ENCODE assay signal across 8 mouse cellular contexts in the genomic region with DNA sequence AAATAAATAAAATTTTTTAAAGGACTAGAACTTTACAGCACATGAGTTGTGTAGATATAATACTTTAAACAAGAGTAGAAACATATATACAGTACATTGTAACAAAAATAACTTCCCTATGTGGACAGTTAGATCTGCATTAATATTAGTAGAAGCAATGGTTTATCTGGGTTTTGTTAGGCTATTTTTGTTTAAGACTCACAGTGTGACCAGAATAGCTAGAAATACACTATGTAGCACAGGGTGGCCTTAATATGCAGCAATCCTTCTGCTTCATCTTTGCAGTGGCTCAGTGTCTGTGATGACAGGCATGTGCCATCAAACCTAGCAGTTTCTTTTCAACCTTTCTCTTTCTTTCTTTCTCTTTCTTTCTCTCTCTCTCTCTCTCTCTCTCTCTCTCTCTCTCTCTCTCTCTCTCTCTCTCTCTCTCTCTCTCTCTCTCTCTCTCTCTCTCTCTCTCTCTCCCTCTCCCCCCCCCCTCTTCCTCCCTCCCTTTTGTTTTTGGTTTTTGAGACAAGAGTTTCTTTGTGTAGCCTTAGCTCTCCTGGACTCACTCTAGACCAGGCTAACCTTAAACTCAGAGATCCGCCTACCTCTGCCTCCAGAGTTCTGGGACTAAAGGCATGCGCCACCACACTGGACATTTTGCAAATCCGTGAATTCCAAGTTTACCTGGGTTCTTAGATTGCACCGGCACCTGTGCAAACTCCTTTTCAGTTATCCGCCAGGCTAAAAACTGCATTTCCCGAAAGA. TPM values are rescaled to one million over a fixed set of nuclear protein-coding genes. Genes with fewer than 3 reads are reported as not detected.
DNase-seq lines count a peak whose midpoint lies in the region; ATAC-seq and TF ChIP-seq lines count a peak whose summit lies in the region.

No protein-coding gene starts in this region.

- H3K4me3 ChIP-seq in left cerebral cortex, adult 2 months: peak overlapping the region; percentile 94
- peak overlapping the region; percentile 64 for H3K4me3 ChIP-seq in brown adipose tissue, adult 24 weeks (ENCODE audit: insufficient read depth, low read depth, low read length)
- H3K4me3 ChIP-seq in hindbrain, postnatal 0 days (ENCODE audit: low read length): peak overlapping the region; percentile 62
- peak overlapping the region; percentile 80 for H3K4me3 ChIP-seq in midbrain, postnatal 0 days (ENCODE audit: low read depth, low read length)

- no peaks in the 10 kb centered on the region for H3K4me1 ChIP-seq in brown adipose tissue, adult 24 weeks (ENCODE audit: control insufficient read depth, insufficient read depth, insufficient read length, low read length)
- H3K4me1 ChIP-seq in hindbrain, postnatal 0 days (ENCODE audit: insufficient read depth, low read length): peaks cover 8% of the 10 kb centered on the region; the same call in 1 of the 2 replicates
- H3K4me1 ChIP-seq in midbrain, postnatal 0 days (ENCODE audit: insufficient read depth, low read length): peaks cover 3% of the 10 kb centered on the region; the same call in 1 of the 2 replicates

- H3K36me3 ChIP-seq in hindbrain, postnatal 0 days (ENCODE audit: insufficient read depth, low read length): peaks cover 29% of the 10 kb centered on the region
- peaks cover 28% of the 10 kb centered on the region for H3K36me3 ChIP-seq in midbrain, postnatal 0 days (ENCODE audit: insufficient read depth, low read length)

- peak overlapping the region; percentile 60 for H3K9ac ChIP-seq in hindbrain, postnatal 0 days (replicated peaks; ENCODE audit: low read length)
- H3K9ac ChIP-seq in midbrain, postnatal 0 days (replicated peaks; ENCODE audit: low read length, poor library complexity, severe bottlenecking): peak overlapping the region; percentile 84; the same call in 1 of the 2 replicates

- H3K27me3 ChIP-seq in hindbrain, postnatal 0 days (ENCODE audit: insufficient read depth, low read length): no peaks in the 10 kb centered on the region
- no peaks in the 10 kb centered on the region for H3K27me3 ChIP-seq in midbrain, postnatal 0 days (ENCODE audit: insufficient read depth, low read length)

- peak overlapping the region; percentile 99 for H3K27ac ChIP-seq in left cerebral cortex, adult 2 months
- H3K27ac ChIP-seq in brown adipose tissue, adult 24 weeks (replicated peaks; ENCODE audit: low read depth, low read length): no peak overlapping the region
- H3K27ac ChIP-seq in hindbrain, postnatal 0 days: peak overlapping the region; percentile 81
- H3K27ac ChIP-seq in midbrain, postnatal 0 days (ENCODE audit: low read depth, low read length): no peak overlapping the region; the same call in 1 of the 2 replicates

- intact Hi-C loops in left cerebral cortex, adult 2 months (cut with DNase I): no loop called here
- intact Hi-C loops in left cerebral cortex, postnatal 14 days (cut with DNase I): no loop called here

- TF ChIP-seq CTCF in left cerebral cortex, adult 2 months (IDR thresholded peaks at IDR 0.05): no peak; the same call in 1 of the 2 replicates
- no peak for TF ChIP-seq CTCF in hindbrain, postnatal 0 days (IDR thresholded peaks at IDR 0.05; ENCODE audit: low read depth)
- no peak for TF ChIP-seq CTCF in midbrain, postnatal 0 days (IDR thresholded peaks at IDR 0.05)

- ATAC-seq in hindbrain, postnatal 0 days: peak; percentile 69
- ATAC-seq in midbrain, postnatal 0 days (ENCODE audit: low FRiP score): peak; percentile 47; the same call in 1 of the 2 replicates

- no peaks in the 10 kb centered on the region for H3K9me3 ChIP-seq in hindbrain, postnatal 0 days (ENCODE audit: low read length)
- H3K9me3 ChIP-seq in midbrain, postnatal 0 days (ENCODE audit: low read length): no peaks in the 10 kb centered on the region

- WGBS in hindbrain, postnatal 0 days: 1% methylated on average over 6 of the region's 6 CpGs
- WGBS in midbrain, postnatal 0 days: 0% methylated on average over 6 of the region's 6 CpGs

- no peak for DNase-seq in left cerebral cortex, adult 2 months (ENCODE audit: extremely low spot score in 1 of 2, low spot score in 2 of 2)
- no peak for DNase-seq in left cerebral cortex, postnatal 14 days (ENCODE audit: low spot score in 2 of 2)
- DNase-seq in hindbrain, postnatal 0 days (ENCODE audit: low spot score): no peak
- no peak for DNase-seq in midbrain, postnatal 0 days (ENCODE audit: low spot score)
- DNase-seq in cerebellum, adult 18-20 months: no peak
- no peak for DNase-seq in gastrocnemius, postnatal 4 days (ENCODE audit: low spot score in 2 of 2)
- DNase-seq in kidney, postnatal 25 days: no peak

- peak overlapping the region; percentile 89 for H3K4me2 ChIP-seq in hindbrain, postnatal 0 days (ENCODE audit: low read depth, low read length)
- H3K4me2 ChIP-seq in midbrain, postnatal 0 days (ENCODE audit: low read depth, low read length, poor library complexity, severe bottlenecking): peak overlapping the region; percentile 85

RNA-seq across cellular contexts. Expression of a gene that starts 0.5 kb away (rescaled TPM):
- 100 to 1,000 TPM; 205 to 207 TPM for total RNA-seq in left cerebral cortex, adult 2 months (2021)
- 100 to 1,000 TPM; 203 to 208 TPM for total RNA-seq in left cerebral cortex, postnatal 14 days (2021)
- 157 and 167 TPM in 2 replicates for polyA plus RNA-seq in brown adipose tissue, adult 24 weeks (2012; ENCODE audit: insufficient read depth, insufficient read length, missing spikeins)
- total RNA-seq in hindbrain, postnatal 0 days (2014; rRNA removed): 154 and 160 TPM in 2 replicates
- polyA plus RNA-seq in hindbrain, postnatal 0 days (2015; fragmentation: Nextera tagmentation; extraction: Ambion mirVana): 249 and 261 TPM in 2 replicates
- total RNA-seq in midbrain, postnatal 0 days (2014; rRNA removed): 166 and 183 TPM in 2 replicates
- polyA plus RNA-seq in midbrain, postnatal 0 days (2015; fragmentation: Nextera tagmentation; extraction: Ambion mirVana): 245 and 253 TPM in 2 replicates
- total RNA-seq in gastrocnemius, postnatal 4 days (2021): 100 to 1,000 TPM; 337 to 338 TPM

RNA-seq across cellular contexts. Expression of a gene that starts 16.9 kb away (rescaled TPM):
- total RNA-seq in left cerebral cortex, adult 2 months (2021): 10 to 100 TPM; 30.1 to 32.3 TPM
- 10 to 100 TPM; 26.2 to 32.9 TPM for total RNA-seq in left cerebral cortex, postnatal 14 days (2021)
- 22.4 and 24.6 TPM in 2 replicates for polyA plus RNA-seq in brown adipose tissue, adult 24 weeks (2012; ENCODE audit: insufficient read depth, insufficient read length, missing spikeins)
- total RNA-seq in hindbrain, postnatal 0 days (2014; rRNA removed): 37.1 and 42.7 TPM in 2 replicates
- polyA plus RNA-seq in hindbrain, postnatal 0 days (2015; fragmentation: Nextera tagmentation; extraction: Ambion mirVana): 22.6 and 24.4 TPM in 2 replicates
- 34.1 and 40.3 TPM in 2 replicates for total RNA-seq in midbrain, postnatal 0 days (2014; rRNA removed)
- polyA plus RNA-seq in midbrain, postnatal 0 days (2015; fragmentation: Nextera tagmentation; extraction: Ambion mirVana): 22.7 and 26.3 TPM in 2 replicates
- 10 to 100 TPM; 40.9 to 44.9 TPM for total RNA-seq in gastrocnemius, postnatal 4 days (2021)

RNA-seq across cellular contexts. Expression of a gene that starts 17.9 kb away (rescaled TPM):
- under 1 TPM; 0.44 to 0.57 TPM for total RNA-seq in left cerebral cortex, adult 2 months (2021)
- total RNA-seq in left cerebral cortex, postnatal 14 days (2021): under 1 TPM; 0.24 to 0.36 TPM
- polyA plus RNA-seq in brown adipose tissue, adult 24 weeks (2012; ENCODE audit: insufficient read depth, insufficient read length, missing spikeins): 0.71 and 2.3 TPM in 2 replicates
- 0.22 TPM in 1 of 2 replicates, not detected in the other for total RNA-seq in hindbrain, postnatal 0 days (2014; rRNA removed)
- polyA plus RNA-seq in hindbrain, postnatal 0 days (2015; fragmentation: Nextera tagmentation; extraction: Ambion mirVana): 0.88 and 1.1 TPM in 2 replicates
- 1.7 and 2.4 TPM in 2 replicates for total RNA-seq in midbrain, postnatal 0 days (2014; rRNA removed)
- polyA plus RNA-seq in midbrain, postnatal 0 days (2015; fragmentation: Nextera tagmentation; extraction: Ambion mirVana): 0.97 and 1.2 TPM in 2 replicates
- total RNA-seq in gastrocnemius, postnatal 4 days (2021): 10 to 100 TPM; 37.6 to 45.0 TPM

RNA-seq across cellular contexts. Expression of a gene that starts 28.8 kb away (rescaled TPM):
- total RNA-seq in left cerebral cortex, adult 2 months (2021): 1 to 10 TPM; 3.4 to 4.8 TPM
- total RNA-seq in left cerebral cortex, postnatal 14 days (2021): 1 to 10 TPM; 4.3 to 4.7 TPM
- polyA plus RNA-seq in brown adipose tissue, adult 24 weeks (2012; ENCODE audit: insufficient read depth, insufficient read length, missing spikeins): 7.6 and 9.3 TPM in 2 replicates
- 3.0 and 8.5 TPM in 2 replicates for total RNA-seq in hindbrain, postnatal 0 days (2014; rRNA removed)
- polyA plus RNA-seq in hindbrain, postnatal 0 days (2015; fragmentation: Nextera tagmentation; extraction: Ambion mirVana): 4.5 and 4.9 TPM in 2 replicates
- 4.4 and 10.0 TPM in 2 replicates for total RNA-seq in midbrain, postnatal 0 days (2014; rRNA removed)
- polyA plus RNA-seq in midbrain, postnatal 0 days (2015; fragmentation: Nextera tagmentation; extraction: Ambion mirVana): 4.0 and 4.2 TPM in 2 replicates
- 1 to 10 TPM; 5.4 to 6.6 TPM for total RNA-seq in gastrocnemius, postnatal 4 days (2021)

Comparison
In these comparisons a context has a peak if more than half of its experiments do, and no peak if none do; other contexts are left out.
1. H3K27ac ChIP-seq: peak in left cerebral cortex, adult 2 months (single experiment) and hindbrain, postnatal 0 days (single experiment); none in brown adipose tissue, adult 24 weeks (single experiment) and midbrain, postnatal 0 days (single experiment).
2. RNA of a gene that starts 17.9 kb away (total RNA-seq): 37.6 to 45.0 TPM in gastrocnemius, postnatal 4 days; 1.7 to 2.4 TPM in midbrain, postnatal 0 days, 0.44 to 0.57 TPM in left cerebral cortex, adult 2 months, 0.24 to 0.36 TPM in left cerebral cortex, postnatal 14 days and 0.22 TPM in hindbrain, postnatal 0 days; every median in the first group is over 10 times any median in the second.
3. Peak in every context shown above with its lines, with median percentiles within 50 percentile points of each other: H3K4me3 ChIP-seq.